In genomic region chr10:86765344-86765966, GRCm38 (mm10) we compare ENCODE assay signal across 27 mouse cellular contexts. TPM values are rescaled to one million over a fixed set of nuclear protein-coding genes. Genes with fewer than 3 reads are reported as not detected.
DNase-seq lines count a peak whose midpoint lies in the region; ATAC-seq lines count a peak whose summit lies in the region.
"Had no signal": no experiment of that assay in that cellular context is flagged by ENCODE, and none has a peak within 500 bp of the region (broad histone marks: within the 10 kb centered on the region; RNA-seq: fewer than 3 reads in every experiment).

No protein-coding gene starts in this region.

- no peak overlapping the region for H3K4me3 ChIP-seq in heart, embryonic 15.5 days
- no peak overlapping the region for H3K4me3 ChIP-seq in heart, embryonic 11.5 days (ENCODE audit: low read depth, low read length)
- H3K4me3 ChIP-seq: embryonic facial prominence, embryonic 10.5 days; embryonic facial prominence, embryonic 12.5 days; forebrain, embryonic 13.5 days; forebrain, embryonic 15.5 days had no signal

- 0 out of 2 replicates have a peak, but pooled peaks cover 5% of the 10 kb centered on the region for H3K4me1 ChIP-seq in heart, embryonic 15.5 days (replicated peaks)
- H3K4me1 ChIP-seq in heart, embryonic 11.5 days (ENCODE audit: control insufficient read depth, insufficient read depth, low read length) = no peaks in the 10 kb centered on the region
- H3K4me1 ChIP-seq: embryonic facial prominence, embryonic 12.5 days had no signal

- no peaks in the 10 kb centered on the region for H3K36me3 ChIP-seq in heart, embryonic 15.5 days
- no peaks in the 10 kb centered on the region for H3K36me3 ChIP-seq in heart, embryonic 11.5 days (ENCODE audit: control insufficient read depth, insufficient read depth, low read length)
- H3K36me3 ChIP-seq: embryonic facial prominence, embryonic 10.5 days; embryonic facial prominence, embryonic 12.5 days; forebrain, embryonic 15.5 days; G1E had no signal

- no peak overlapping the region for H3K27ac ChIP-seq in heart, embryonic 15.5 days
- H3K27ac ChIP-seq in heart, embryonic 11.5 days (ENCODE audit: low read depth, low read length) = no peak overlapping the region
- H3K27ac ChIP-seq: embryonic facial prominence, embryonic 10.5 days; embryonic facial prominence, embryonic 12.5 days; forebrain, embryonic 13.5 days; forebrain, embryonic 15.5 days had no signal

- DNase-seq in frontal cortex, postnatal 10 days (ENCODE audit: low spot score in 2 of 2) = no peak
- DNase-seq in right cerebral cortex, adult 18-20 months = peak; percentile 20
- no peak for DNase-seq in right cerebral cortex, postnatal 14 days
- DNase-seq: adrenal gland, adult 8-10 months; adrenal gland, postnatal 14 days; adrenal gland, postnatal 36 days; B cell, adult 2 months; cerebellum, adult 11-12 months; cerebellum, adult 2 months; cerebellum, adult 9-10 months; cerebellum, postnatal 10 days; cerebellum, postnatal 25 days had no signal

- H3K9ac ChIP-seq in heart, embryonic 15.5 days = no peak overlapping the region
- H3K9ac ChIP-seq in heart, embryonic 11.5 days (ENCODE audit: low read depth, low read length) = no peak overlapping the region
- H3K9ac ChIP-seq: embryonic facial prominence, embryonic 12.5 days; forebrain, embryonic 13.5 days; forebrain, embryonic 15.5 days had no signal

- no peaks in the 10 kb centered on the region for H3K27me3 ChIP-seq in heart, embryonic 15.5 days
- H3K27me3 ChIP-seq in heart, embryonic 11.5 days (ENCODE audit: control insufficient read depth, insufficient read depth, low read length) = no peaks in the 10 kb centered on the region
- H3K27me3 ChIP-seq: CH12.LX; embryonic facial prominence, embryonic 12.5 days; forebrain, embryonic 13.5 days; forebrain, embryonic 15.5 days; Patski had no signal

- WGBS in heart, embryonic 15.5 days = 80% methylated on average over 4 of the region's 4 CpGs
- WGBS in heart, embryonic 11.5 days (ENCODE audit: insufficient replicate concordance) = 78% methylated on average over 4 of the region's 4 CpGs

- peak; percentile 82 for ATAC-seq in frontal cortex, adult (ENCODE audit: low TSS enrichment)
- 0 out of 2 replicates have a peak, but pooled peaks have one; percentile 31 for ATAC-seq in heart, embryonic 15.5 days (replicated peaks; ENCODE audit: insufficient number of reproducible peaks, insufficient read depth, low FRiP score, low read depth)
- no peak for ATAC-seq in heart, embryonic 11.5 days (replicated peaks; ENCODE audit: insufficient number of reproducible peaks, low FRiP score, low TSS enrichment)
- ATAC-seq: activated CD4-positive, CD25-positive, alpha-beta regulatory T cell, adult 4 months; CD4-positive, CD25-positive, alpha-beta regulatory T cell, adult 4 months; forebrain, embryonic 13.5 days; forebrain, embryonic 15.5 days; Patski had no signal

- H3K4me2 ChIP-seq in heart, embryonic 15.5 days = no peak overlapping the region
- H3K4me2 ChIP-seq in heart, embryonic 11.5 days = no peak overlapping the region
- H3K4me2 ChIP-seq: embryonic facial prominence, embryonic 12.5 days; forebrain, embryonic 13.5 days; forebrain, embryonic 15.5 days had no signal

- no peaks in the 10 kb centered on the region for H3K9me3 ChIP-seq in heart, embryonic 15.5 days (replicated peaks)
- no peaks in the 10 kb centered on the region for H3K9me3 ChIP-seq in heart, embryonic 11.5 days (replicated peaks; ENCODE audit: control insufficient read depth, low read length)
- H3K9me3 ChIP-seq: embryonic facial prominence, embryonic 10.5 days; embryonic facial prominence, embryonic 12.5 days; forebrain, embryonic 15.5 days; G1E had no signal

RNA-seq across cellular contexts. Expression of gene Gm49358, which starts 1.7 kb away (rescaled TPM):
- polyA plus RNA-seq in heart, embryonic 15.5 days (2015; fragmentation: Nextera tagmentation; extraction: Ambion mirVana) = not detected in 2 replicates
- polyA plus RNA-seq in heart, embryonic 11.5 days (2014; fragmentation: Nextera tagmentation; extraction: Ambion mirVana) = not detected in 2 replicates
- polyA plus RNA-seq: activated CD4-positive, CD25-positive, alpha-beta regulatory T cell, adult 4 months; CD4-positive, CD25-positive, alpha-beta regulatory T cell, adult 4 months; cerebellum, adult 2 months; cortical plate, adult 2 months; embryonic facial prominence, embryonic 10.5 days; embryonic facial prominence, embryonic 12.5 days; embryonic facial prominence, embryonic 14.5 days; forebrain, embryonic 11.5 days; forebrain, embryonic 13.5 days; forebrain, embryonic 15.5 days; G1E had no signal

RNA-seq across cellular contexts. Expression of gene Nt5dc3, which starts 13.3 kb away (rescaled TPM):
- 3.2 and 3.4 TPM in 2 replicates for polyA plus RNA-seq in heart, embryonic 15.5 days (2015; fragmentation: Nextera tagmentation; extraction: Ambion mirVana)
- polyA plus RNA-seq in heart, embryonic 11.5 days (2014; fragmentation: Nextera tagmentation; extraction: Ambion mirVana) = 1.8 and 2.1 TPM in 2 replicates

RNA-seq across cellular contexts. Expression of gene Ttc41, which starts 59.8 kb away (rescaled TPM):
- 1.4 and 1.7 TPM in 2 replicates for polyA plus RNA-seq in heart, embryonic 15.5 days (2015; fragmentation: Nextera tagmentation; extraction: Ambion mirVana)
- 1.6 and 2.7 TPM in 2 replicates for polyA plus RNA-seq in heart, embryonic 11.5 days (2014; fragmentation: Nextera tagmentation; extraction: Ambion mirVana)
